Mouse (Mus musculus): ENCODE measurements around the gene Smurf2.

The Smurf2 gene

DNA sequence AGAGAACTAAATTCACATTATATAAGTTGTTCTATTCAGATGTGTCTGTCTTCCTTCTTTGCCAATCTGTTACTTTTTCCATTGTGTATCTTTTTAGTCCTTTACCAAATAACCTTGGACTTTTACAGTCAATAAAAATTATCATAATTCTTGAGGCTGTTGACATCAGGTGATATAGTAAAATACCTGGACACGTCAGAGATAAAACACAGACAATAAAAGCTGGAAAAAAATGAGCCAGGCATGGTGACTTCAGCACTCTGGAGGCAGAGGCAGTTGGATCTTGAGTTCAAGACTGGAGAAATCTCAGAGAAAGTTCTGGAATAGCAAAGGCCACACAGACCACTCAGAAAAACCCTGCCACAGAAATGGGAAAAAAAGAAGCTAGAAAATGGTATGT lies 13.3 kb downstream of the Smurf2 start:
- DNase-seq (ENCODE audit: extremely low read depth, low read depth), result no peak

DNA sequence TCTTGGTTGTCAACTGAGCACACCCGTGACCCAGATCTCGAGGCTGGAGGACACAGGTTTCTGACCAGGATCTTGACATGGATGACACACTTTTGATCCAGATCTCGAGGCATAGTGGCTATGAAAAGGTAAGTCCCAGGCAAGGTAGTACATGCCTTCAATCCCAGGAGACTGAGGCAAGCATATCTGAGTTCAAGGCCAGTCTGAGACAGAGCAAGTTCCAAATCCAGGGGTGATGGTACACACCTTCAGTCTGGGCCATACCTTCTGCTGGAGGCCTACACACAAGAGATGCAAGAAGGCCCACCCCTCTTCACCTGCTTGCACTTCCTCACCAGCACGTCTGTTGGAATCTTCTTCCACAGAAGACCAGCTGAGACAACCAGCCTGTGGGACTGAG lies 14.8 kb downstream of the Smurf2 start:
- DNase-seq (ENCODE audit: extremely low read depth, low read depth), result no peak

DNA sequence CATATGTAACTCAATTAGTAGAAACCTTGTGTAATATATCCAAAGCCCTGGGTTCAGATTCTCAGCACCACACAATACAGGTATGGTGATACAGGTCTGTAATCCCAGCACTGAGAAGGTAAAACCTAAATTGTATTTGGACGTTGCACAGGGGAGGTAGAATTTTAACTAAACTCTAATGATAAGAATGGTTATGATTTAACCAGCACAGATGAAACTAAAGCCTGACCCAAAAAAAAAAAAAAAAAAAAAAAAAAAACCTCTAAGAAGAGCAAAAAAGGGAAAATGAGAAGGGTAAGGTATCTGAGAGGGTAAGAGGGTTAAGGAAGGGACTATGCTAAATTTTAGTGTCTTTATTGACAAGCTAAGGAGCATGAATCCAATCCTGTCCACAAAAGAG lies 20.7 kb downstream of the Smurf2 start:
- DNase-seq (ENCODE audit: extremely low read depth, low read depth), result no peak

DNA sequence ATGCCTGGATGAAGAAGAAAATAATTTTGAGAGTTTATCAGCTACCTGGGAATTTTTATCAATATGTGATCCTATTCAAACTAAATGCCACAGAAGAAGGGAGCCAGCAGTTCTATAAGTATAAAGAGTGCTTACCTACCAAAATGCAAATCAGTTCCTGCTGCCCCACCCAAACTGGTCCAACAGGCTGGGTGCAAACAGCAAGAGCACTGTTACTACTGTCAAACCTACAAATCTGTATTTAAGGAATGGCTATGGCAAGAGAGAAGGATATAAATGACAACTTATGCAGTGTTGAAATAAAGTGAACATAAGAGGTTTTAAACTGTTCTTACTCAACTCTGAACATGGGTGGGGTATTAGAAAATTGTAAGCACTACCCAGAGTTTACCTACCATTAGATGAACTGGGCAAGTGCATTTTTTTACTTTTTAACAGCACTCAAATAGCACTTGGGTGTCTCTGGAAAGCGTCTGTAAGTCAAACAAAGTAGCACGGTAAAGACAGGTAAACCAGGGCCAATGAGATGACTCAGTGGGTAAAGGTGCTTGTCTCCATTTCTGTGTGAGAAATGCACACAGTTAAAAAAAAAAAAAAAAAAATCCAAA lies 23.9 kb downstream of the Smurf2 start:
- DNase-seq (ENCODE audit: extremely low read depth, low read depth), result no peak

DNA sequence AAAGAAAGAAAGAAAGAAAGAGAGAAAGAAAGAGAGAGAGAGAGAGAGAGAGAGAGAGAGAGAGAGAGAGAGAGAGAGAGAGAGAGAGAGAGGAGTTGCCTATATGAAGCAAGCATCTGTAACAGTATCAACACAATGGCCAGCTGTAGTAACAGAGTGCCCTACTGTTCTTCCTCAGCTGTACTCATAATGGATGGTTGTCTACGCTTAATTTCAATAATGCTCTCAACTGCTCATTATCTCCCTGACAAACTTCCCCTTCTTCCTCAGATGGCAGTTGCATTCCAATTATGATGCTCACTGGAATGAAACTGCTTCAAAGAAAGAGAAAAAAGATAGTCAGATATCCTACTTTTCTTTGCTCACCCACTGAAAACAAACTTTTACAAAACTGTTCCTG lies 36.9 kb downstream of the Smurf2 start:
- no peak for DNase-seq (ENCODE audit: extremely low read depth, low read depth)

DNA sequence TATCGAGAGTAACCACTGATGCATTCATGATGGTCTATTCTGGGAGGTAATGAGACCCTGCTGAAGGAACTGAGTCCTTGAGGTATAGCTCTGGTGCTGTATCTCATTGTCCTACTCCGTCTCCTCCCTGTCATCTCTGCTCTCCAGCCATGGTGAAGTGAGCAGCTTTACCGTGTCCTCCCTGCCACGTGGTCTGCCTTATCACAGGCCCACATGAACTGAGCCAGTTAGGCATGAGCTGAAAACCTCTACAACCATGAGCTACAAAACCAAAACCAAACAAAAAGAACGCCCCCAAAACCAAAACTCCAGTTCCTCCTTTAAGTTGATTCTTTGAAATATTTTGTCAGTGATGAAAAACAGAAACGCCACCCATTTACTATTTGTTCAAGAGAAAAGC lies 47.9 kb downstream of the Smurf2 start:
- DNase-seq (ENCODE audit: extremely low read depth, low read depth), result no peak

DNA sequence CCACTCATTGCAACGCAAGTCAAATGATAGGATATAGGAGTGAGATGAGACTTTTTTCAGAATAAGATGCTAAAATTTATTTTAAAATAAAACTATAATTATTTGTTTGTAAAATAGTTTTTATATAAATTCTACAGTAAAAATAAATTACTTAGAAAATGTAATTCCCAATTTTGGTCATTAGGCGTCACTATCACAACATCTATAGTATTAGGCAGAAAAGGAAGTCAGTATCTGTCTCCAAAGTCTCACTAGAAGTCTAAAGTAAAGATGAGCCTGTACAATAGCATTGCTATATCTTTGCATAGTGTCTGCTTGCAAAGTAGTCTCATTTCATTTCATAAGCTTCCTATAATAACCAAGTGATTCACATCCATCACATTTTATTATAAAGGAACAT lies 69.1 kb downstream of the Smurf2 start:
- peak; percentile 21 for DNase-seq (ENCODE audit: extremely low read depth, low read depth)

DNA sequence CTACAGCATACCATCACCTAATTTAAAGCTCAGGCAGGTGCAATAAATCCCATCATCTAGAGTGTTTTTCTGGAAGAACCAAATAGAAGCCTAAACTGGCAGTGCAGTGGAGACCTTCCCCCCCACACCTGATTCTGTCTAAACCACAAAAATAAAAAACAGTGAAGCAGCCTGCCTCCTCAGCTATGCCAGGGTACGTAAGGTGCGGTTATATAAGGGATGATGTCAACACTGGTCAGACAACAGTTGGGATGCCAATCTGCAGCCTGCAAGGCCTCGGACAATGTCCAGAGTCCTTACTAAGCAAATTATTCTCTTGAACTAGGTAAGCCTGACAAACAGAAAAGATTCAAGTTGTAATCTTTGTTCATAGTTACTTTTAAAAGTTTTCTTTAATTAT lies 78.5 kb downstream of the Smurf2 start:
- no peak for DNase-seq (ENCODE audit: extremely low read depth, low read depth)

DNA sequence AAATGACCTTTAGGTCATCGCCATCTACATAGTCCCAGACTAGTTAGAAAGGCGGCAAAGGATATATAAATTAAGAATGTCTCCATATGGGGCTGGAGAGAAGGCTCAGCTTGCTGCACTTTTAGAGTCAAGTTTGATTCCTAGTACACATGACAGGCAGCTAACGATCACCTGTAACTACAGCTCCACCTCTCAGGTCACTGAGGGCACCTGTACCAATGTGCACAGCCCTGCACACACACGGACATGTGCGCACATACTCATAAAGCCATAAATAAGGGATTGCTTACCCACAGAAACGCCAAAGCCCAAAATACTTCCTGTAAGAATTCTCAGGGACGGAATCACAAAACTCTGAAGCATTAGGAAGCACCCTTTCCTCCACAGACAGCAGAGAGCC lies 92.4 kb downstream of the Smurf2 start:
- no peak for DNase-seq (ENCODE audit: extremely low read depth, low read depth)

DNA sequence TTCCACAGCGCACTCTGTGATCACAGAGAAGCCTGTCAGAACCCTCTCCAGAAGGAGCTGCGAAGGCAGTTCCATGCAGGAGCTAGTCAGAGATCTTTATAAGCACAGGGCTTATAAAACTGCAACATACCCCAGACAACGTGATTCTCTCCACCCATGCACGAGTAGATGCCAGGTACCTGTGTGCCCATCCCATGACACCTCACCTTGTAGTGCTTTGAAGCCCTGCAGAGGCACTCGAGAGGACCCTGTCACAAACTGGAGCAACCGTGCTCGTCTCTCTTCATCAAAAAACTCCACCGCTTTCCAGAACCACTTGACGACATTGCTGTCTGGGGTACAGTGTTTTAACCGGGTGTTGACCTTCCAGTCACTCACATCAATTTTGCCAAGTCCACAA lies 96.1 kb downstream of the Smurf2 start:
- no peak for DNase-seq (ENCODE audit: extremely low read depth, low read depth)

DNA sequence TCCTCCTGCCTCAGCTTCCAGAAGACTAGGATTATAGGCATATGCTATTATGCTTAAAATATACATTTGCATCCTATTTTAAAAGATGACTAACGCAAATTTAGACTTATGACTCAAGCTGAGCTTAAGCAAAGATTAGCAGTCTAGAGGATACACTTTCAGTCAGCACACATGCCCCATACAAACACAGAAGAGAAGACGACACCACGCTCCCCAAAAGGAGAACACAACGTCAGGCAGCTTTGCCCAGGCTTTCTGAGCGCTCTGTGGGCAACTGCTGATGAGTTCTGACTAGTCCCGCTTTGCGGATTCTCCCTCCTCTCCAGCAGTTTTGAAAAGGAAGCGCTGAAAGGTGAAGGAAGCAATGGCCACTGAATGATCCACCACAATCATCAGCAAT lies 96.8 kb downstream of the Smurf2 start:
- DNase-seq (ENCODE audit: extremely low read depth, low read depth), result no peak

DNA sequence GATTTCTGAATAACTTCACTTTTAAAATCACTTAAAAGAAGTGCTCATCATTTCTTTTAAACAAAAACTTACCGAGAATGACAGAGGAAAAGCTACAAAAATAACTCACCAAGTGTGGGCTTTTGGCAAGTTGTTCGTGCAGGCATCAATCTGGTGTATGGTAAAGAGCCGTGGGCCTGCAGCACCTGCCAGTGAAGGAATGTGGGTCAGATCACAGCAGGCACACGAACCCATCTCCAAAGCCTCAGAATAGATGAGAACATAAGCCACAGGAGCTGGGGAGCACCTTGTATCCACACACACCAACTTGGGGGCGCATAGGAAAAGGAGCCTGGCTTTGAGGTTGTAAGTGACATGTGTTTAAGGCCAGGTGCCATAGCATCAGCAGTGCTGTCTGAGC lies 97.6 kb downstream of the Smurf2 start:
- DNase-seq (ENCODE audit: extremely low read depth, low read depth), result no peak

DNA sequence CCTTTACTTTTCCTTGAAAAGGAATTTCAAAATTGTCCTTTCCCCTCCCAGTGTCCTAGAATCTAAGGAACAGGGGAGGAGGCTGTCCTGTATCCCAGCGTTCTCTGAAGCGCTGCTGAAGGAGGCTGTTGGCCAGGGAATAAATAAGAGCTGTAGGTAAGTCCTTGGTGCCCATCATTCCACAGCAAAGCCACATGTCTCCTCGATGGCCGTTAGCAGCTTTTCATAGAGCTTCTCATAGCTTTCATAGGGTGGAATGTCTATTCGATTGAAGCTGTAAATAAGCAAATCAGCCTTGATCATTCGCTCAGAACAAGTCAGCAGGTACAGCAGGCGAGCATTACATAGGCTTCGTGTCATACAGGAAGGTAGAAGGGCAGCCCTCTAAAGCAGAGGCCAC lies 98.0 kb downstream of the Smurf2 start:
- no peak for DNase-seq (ENCODE audit: extremely low read depth, low read depth)

DNA sequence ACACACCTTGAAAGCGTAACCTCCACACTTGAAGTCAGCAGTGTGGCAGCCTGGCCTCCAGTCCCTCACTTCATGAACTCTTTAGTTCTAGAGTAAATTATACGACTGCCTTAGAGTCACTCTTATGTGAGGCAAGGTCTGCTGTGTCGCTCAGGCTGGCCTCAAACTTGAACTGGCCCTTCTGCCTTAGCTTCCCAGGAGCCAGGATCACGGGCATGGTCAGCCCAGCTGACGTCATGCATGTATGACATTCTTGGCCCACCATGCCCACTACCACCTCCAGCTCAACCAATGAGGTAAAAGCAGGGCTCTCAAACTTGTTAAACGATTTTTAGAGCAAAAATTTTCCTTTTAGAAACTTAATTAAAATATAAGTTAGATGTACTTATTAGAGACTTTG lies 99.1 kb downstream of the Smurf2 start:
- no peak for DNase-seq (ENCODE audit: extremely low read depth, low read depth)

DNA sequence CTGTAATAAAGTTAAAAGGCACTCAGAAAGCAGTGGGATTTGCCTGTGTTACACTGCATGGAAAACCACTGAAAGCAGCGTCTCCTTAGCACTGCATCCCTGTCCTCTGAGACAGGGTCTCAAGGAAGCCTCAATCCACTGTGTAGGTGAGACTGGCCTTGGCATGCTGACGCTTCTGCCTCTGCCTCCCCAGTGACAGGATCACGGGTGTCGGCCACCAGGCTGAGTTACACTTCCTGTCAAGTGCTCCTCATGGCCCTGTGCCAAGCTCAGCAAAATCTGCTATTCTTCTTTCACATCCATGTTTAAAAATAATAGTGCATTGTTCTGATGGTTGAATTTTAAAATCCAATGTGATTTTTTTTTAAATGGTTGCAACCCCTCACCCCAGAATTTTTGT lies 99.5 kb downstream of the Smurf2 start:
- no peak for DNase-seq (ENCODE audit: extremely low read depth, low read depth)

DNA sequence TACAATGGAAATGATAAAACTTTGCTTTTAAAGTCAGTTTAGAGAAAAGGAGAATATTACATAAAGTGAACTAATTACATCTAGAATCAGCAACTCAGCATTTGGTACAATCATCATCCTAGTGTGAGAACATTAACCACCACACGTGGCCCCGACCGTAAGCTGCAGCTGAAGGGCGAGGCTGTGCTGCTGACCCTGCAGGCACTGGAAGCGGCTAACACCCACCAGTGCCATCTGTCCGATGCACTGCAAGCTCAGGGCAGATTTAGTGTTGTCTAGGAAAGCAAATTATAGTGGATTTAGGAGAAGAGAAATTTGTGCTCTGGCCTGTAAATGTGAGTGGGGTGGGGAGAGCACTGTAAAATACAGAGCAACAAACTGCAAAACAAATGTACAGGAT lies 100.3 kb downstream of the Smurf2 start:
- DNase-seq (ENCODE audit: extremely low read depth, low read depth), result no peak

DNA sequence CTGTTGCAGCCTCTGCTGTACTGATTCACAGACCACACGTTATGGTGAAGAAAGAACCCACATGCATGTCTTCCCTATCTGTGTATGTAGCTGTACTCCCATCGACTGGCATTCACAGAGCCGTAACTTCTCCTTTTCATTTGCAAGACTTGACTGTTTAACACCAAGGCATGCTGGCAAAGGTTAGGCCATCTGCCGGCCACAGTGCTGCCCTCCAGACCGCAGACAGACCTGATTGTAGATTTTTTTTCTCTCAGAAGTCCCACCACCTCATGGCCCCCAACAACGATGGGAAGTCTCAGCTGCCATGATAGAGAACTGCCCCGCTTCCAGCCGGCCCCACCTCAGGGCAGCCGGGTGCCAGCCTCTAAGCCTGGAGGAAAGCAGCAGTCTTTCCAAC lies 100.9 kb downstream of the Smurf2 start:
- no peak for DNase-seq (ENCODE audit: extremely low read depth, low read depth)

DNA sequence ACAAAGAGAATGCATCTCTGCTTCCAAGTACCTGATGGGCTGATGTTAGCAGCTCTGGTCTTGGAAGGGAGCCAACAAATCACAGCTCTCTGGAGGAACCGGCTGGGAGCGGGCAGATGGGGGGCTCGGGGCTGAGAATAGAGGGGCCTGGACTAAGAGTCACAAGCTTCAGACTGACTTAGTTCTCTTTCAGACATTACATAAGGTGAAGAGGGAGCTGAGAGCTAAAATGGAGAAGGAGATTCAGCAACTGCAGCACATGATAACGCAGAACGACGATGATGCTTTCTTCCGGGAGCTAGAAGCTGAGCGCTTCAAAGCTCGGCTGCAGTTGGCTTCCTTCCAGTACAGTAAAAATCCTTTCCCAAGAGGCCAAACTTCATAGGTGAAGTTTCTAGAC lies 102.2 kb downstream of the Smurf2 start:
- no peak for DNase-seq (ENCODE audit: extremely low read depth, low read depth)

DNA sequence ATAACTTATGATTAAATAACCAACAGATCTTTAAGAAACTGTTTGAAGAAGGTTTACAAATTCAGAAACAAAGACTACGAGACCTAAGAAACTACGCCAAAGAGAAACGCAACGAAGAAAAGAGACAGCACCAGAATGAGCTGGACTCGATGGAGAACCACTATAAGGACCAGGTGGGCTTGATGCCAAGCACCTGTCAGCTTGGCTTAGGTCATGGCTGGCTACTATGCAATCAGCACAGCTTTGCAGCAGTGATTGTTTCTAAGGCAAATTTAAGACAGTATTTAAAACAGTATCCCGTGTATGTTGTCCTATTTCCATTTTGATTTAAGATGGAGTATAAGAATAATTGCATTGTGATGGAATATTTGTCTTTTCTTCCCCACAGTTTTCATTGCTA lies 102.7 kb downstream of the Smurf2 start:
- no peak for DNase-seq (ENCODE audit: extremely low read depth, low read depth)

DNA sequence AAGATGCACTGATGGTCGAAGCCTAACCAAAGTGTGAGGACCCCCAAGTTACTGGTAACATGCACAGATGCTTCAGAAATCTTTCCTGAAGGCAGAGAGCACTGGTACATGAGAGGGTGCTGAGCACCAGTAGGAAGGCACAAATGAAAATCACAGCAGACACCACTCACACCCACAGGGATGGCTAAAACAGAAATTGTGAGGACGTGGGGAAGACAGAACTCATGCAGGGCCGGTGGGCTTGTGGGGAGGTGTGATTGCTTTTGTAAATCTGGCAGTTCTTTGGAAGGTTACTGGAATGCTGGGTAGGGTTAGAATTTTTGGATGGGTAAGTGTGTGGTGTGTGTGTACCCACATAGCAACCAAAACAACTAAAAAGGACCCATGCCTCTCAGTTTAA lies 103.4 kb downstream of the Smurf2 start:
- no peak for DNase-seq (ENCODE audit: extremely low read depth, low read depth)

DNA sequence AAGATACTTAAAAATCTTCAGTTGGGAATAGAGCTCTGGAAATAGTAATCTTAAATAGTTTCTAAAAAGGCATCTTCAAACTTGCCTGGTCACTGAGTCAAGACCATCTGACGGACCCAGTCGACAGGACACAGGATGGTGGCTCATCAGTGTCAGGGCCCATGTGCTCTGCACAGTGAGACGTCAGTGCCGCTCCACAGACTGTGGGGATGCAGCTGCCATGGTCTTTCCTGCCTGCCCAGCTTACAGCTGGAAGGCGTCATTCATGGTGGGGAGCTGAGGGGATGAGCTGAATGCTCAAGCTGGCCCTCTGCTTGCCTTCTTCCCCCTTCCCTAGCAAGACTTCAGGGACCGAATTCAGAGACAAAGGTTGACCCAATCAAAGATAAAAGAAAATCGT lies 104.2 kb downstream of the Smurf2 start:
- DNase-seq (ENCODE audit: extremely low read depth, low read depth), result no peak

DNA sequence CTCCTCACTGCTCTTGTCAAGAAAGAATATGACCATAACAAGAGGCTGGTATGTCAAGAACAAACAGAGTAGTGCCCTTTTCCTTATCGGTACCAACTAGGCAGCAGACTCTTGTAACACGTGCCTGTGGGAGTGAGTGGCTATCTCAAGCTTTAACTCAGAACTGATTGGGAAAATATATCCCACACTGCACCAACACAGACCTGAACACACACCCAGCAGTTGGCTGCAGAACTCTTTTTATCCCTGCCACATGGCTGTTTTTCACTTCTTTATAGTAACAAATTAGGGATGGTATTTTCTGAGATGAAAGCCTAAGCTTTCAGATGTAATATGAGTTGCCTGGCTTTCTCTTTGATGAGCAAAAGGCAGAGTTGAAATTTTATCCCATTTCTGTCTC lies 104.8 kb downstream of the Smurf2 start:
- no peak for DNase-seq (ENCODE audit: extremely low read depth, low read depth)

DNA sequence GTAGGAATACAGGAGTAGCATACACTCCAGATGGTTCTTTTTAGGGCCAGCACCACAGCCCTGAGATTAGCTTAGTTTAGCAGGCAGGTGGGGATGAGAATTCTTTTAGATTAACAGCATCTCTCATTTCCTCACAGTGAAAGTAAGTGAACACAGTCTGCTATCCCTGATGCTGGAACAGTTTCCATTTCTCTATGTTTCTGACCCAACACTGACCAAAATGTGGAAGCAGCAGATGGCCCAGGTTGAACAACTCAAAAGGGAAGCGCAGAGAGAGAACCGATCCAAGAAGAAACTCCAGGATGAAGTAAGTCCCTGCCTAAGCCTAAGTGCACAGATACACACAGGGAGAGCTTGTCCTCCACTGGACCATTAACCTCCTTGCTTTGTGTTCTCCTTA lies 105.2 kb downstream of the Smurf2 start:
- no peak for DNase-seq (ENCODE audit: extremely low read depth, low read depth)

DNA sequence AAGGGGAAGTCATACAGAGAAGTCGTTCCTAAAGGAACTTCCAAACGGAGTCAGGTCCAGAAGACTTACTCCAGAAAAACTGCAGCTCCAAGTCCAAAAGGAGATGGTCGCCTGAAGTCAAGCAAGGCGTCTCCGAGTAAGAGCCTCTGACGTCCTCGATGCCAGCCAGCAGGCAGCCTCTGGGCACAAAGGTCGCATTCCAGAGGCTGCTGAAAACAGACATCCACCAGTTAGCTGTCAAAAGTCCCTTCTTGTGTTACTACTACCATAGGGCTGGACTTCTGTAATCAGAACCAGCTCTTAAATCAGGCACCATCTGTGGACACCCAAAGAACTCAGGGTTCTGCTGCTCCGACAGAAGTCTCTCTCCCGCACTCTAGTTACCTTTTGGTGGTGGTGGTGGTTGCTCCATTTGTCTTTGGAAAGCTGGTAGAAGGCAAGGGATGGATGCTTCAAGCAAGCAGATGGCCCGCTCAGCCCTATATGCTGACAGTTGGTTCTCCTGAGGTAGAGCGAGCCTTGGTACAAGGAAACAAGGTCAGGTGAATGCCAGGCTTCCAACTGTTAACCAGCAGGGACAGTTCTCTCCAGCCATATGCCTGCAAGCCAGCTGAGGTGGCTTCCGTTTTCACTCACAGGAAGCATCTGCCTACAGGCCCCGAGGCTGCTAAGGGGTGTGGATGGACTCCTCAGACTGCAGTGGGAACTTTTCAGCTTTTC lies 105.8 kb downstream of the Smurf2 start:
- DNase-seq (ENCODE audit: extremely low read depth, low read depth), result no peak
